Mouse (Mus musculus) brain, embryonic 14.5 days (tissue): Measurements from ENCODE around the gene Cnksr1. TPM values are rescaled to one million over a fixed set of nuclear protein-coding genes. Genes with fewer than 3 reads are reported as not detected.

Experiments
- DNase-seq: peaks from one replicate; pipeline ENCODE4 v3.0.0-alpha.2; 2011; ENCODE audit warnings: low read depth
- CTCF ChIP-seq: fragments of 200-500 bp; IDR thresholded peaks from 2 replicates; pipeline ENCODE4 v1.5.1; 2012; ENCODE audit warnings: inconsistent platforms, mild to moderate bottlenecking, moderate library complexity, borderline replicate concordance; ENCODE audit not compliant: insufficient read depth, insufficient read length; ENCODE audit errors: extremely low read depth
- POLR2A ChIP-seq: fragments of 200-500 bp; IDR thresholded peaks from 2 replicates; pipeline ENCODE4 v1.6.1; 2012; ENCODE audit warnings: mild to moderate bottlenecking, inconsistent platforms, borderline replicate concordance; ENCODE audit not compliant: poor library complexity, insufficient read depth, insufficient read length, severe bottlenecking; ENCODE audit errors: extremely low read depth
- polyA plus RNA-seq: library from polyadenylated mRNA; depleted of rRNA; stranded (reverse); fragments of >200 nt; gene quantifications from 2 replicates; pipeline ENCODE4 v1.2.3, GENCODE M21; 2012; rRNA removed

The Cnksr1 gene
- polyA plus RNA-seq, 1 experiment, result 0.30 TPM

- peak; percentile 44; the same call in 1 of the 2 replicates for TF ChIP-seq CTCF
- TF ChIP-seq POLR2A, result no peak
- peak; percentile 16 for DNase-seq
Measured at GRCm38 (mm10) chr4:134227194-134227593, 11.0 kb downstream of the Cnksr1 start, which contains the start of gene Catsper4. Gene Catsper4, minus strand, starts transcription at chr4:134227383.

GRCm38 (mm10) chr4:134222793-134223600, 15.2 kb downstream of the Cnksr1 start:
- no peak for TF ChIP-seq CTCF
- no peak for DNase-seq

- no peak for TF ChIP-seq POLR2A
- no peak for TF ChIP-seq CTCF
- DNase-seq, result no peak
Measured at GRCm38 (mm10) chr4:134206488-134207053, 31.6 kb downstream of the Cnksr1 start.

GRCm38 (mm10) chr4:134203340-134203896, 34.8 kb downstream of the Cnksr1 start:
- TF ChIP-seq CTCF, result no peak
- no peak for TF ChIP-seq POLR2A
- no peak for DNase-seq

GRCm38 (mm10) chr4:134202904-134203303, 35.3 kb downstream of the Cnksr1 start, which contains the start of gene Gm7534:
Gene Gm7534, minus strand, starts transcription at chr4:134203004.
- DNase-seq, result no peak
- TF ChIP-seq CTCF, result no peak
- TF ChIP-seq POLR2A, result no peak

- no peak for DNase-seq
- TF ChIP-seq POLR2A, result no peak
- no peak for TF ChIP-seq CTCF
Measured at GRCm38 (mm10) chr4:134199371-134199770, 38.8 kb downstream of the Cnksr1 start.

- no peak for TF ChIP-seq POLR2A
- TF ChIP-seq CTCF, result no peak
- no peak for DNase-seq
Measured at GRCm38 (mm10) chr4:134186268-134186667, 51.9 kb downstream of the Cnksr1 start.

GRCm38 (mm10) chr4:134185569-134185968, 52.6 kb downstream of the Cnksr1 start:
- TF ChIP-seq CTCF (no peak), POLR2A (no peak)
- no peak for DNase-seq

GRCm38 (mm10) chr4:134183711-134184110, 54.5 kb downstream of the Cnksr1 start:
- TF ChIP-seq CTCF (no peak), POLR2A (no peak)
- no peak for DNase-seq

GRCm38 (mm10) chr4:134181825-134182224, 56.4 kb downstream of the Cnksr1 start:
- DNase-seq, result no peak
- no peak for TF ChIP-seq CTCF
- no peak for TF ChIP-seq POLR2A

GRCm38 (mm10) chr4:134181112-134181511, 57.1 kb downstream of the Cnksr1 start:
- no peak for TF ChIP-seq POLR2A
- TF ChIP-seq CTCF, result no peak
- no peak for DNase-seq

Other genes with a start within 250 kb of the Cnksr1 start
- gene Dhdds, start 237.5 kb downstream of the Cnksr1 start, polyA plus RNA-seq, result 47.0 and 56.1 TPM in 2 replicates
- 0.34 TPM in 2 replicates for gene Lin28a, start 219.6 kb downstream of the Cnksr1 start, polyA plus RNA-seq
- not detected in 2 replicates for gene Zfp683, start 184.6 kb downstream of the Cnksr1 start, polyA plus RNA-seq
- 2.0 and 2.3 TPM in 2 replicates for gene Crybg2, start 177.6 kb downstream of the Cnksr1 start, polyA plus RNA-seq
- gene Cd52, start 143.3 kb downstream of the Cnksr1 start, polyA plus RNA-seq, result 2.3 and 2.5 TPM in 2 replicates
- gene Ubxn11, start 135.8 kb downstream of the Cnksr1 start, polyA plus RNA-seq, result 25.1 and 28.4 TPM in 2 replicates
- 240 and 300 TPM in 2 replicates for gene Sh3bgrl3, start 109.6 kb downstream of the Cnksr1 start, polyA plus RNA-seq
- 22.0 and 24.7 TPM in 2 replicates for gene Cep85, start 51.3 kb downstream of the Cnksr1 start, polyA plus RNA-seq
- not detected in 2 replicates for gene Gm7534, start 35.4 kb downstream of the Cnksr1 start, polyA plus RNA-seq
- not detected in 2 replicates for gene Catsper4, start 11.0 kb downstream of the Cnksr1 start, polyA plus RNA-seq
- gene E130218I03Rik, start 5.3 kb upstream of the Cnksr1 start, polyA plus RNA-seq, result not detected in 2 replicates
- 14.5 and 19.0 TPM in 2 replicates for gene Zfp593, start 7.2 kb upstream of the Cnksr1 start, polyA plus RNA-seq
- gene Gm30191, start 8.5 kb upstream of the Cnksr1 start, polyA plus RNA-seq, result 0.33 and 0.64 TPM in 2 replicates
- 16.5 and 16.6 TPM in 2 replicates for gene Grrp1, start 15.7 kb upstream of the Cnksr1 start, polyA plus RNA-seq
- 18.8 and 20.7 TPM in 2 replicates for gene Pdik1l, start 49.5 kb upstream of the Cnksr1 start, polyA plus RNA-seq
- gene Trim63, start 76.7 kb upstream of the Cnksr1 start, polyA plus RNA-seq, result 0.13 and 0.33 TPM in 2 replicates
- 0.05 TPM in 1 of 2 replicates, not detected in the other for gene Slc30a2, start 104.8 kb upstream of the Cnksr1 start, polyA plus RNA-seq
- gene Extl1, start 145.5 kb upstream of the Cnksr1 start, polyA plus RNA-seq, result 0.32 and 0.40 TPM in 2 replicates
- 14.0 and 14.6 TPM in 2 replicates for gene Pafah2, start 157.9 kb upstream of the Cnksr1 start, polyA plus RNA-seq
- gene Stmn1, start 229.9 kb upstream of the Cnksr1 start, polyA plus RNA-seq, result 1,070 and 2,202 TPM in 2 replicates